Mouse (Mus musculus): ENCODE measurements around the gene Stmn1.

GRCm38 (mm10) chr4:134449595-134450391, 18.3 kb upstream of the Stmn1 start:
- TF ChIP-seq CTCF (IDR thresholded peaks at IDR 0.05; ENCODE audit: low read depth) (no peak), EP300 (optimal IDR thresholded peaks at IDR 0.05) (no peak)
